Comparison of ENCODE assay signal across 8 mouse cellular contexts in the genomic region with DNA sequence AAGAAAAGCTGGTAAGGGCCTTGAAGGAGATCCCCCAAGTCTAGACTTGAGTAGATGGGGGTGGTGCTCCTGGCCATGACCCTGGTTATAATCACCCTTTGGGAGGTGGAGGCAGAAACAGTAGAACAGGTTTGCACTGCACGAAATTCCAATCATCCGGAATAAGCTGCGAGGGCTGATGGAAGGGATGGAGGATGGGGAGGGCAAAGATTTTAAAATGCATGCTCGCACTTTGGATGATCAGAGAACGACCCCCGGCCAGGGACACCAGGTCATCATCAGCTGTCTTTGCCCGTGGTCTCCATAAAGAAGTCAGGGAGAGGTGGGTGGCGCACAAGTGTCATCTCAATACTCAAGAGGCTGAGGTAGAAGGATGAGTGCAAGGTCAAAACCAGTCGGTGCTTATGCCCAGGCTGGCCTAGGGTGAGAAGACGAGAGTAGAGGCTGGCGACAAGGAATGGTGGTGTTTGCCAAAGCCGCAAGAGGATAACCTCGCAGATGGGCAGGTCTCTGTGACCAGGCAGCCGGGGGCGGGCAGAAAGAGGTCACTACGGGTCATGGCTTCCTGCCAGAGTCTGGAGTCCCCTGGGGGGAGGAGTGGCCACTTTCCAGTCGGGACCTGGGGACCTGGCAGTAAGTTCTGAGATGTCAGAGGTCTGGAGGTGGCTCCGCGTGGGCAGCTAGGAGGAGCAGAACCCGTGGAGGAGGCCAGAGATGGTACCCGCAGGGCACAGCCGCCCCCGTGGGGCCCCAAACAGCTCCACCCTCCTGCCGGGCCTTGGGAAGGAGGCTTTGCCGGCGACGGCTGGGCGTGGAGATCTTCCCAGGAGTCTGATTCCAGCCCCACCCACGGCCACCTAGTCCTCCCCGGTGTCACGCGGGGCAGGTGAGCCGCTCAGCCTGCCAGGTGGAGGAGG. TPM values are rescaled to one million over a fixed set of nuclear protein-coding genes. Genes with fewer than 3 reads are reported as not detected.
DNase-seq lines count a peak whose midpoint lies in the region; ATAC-seq and TF ChIP-seq lines count a peak whose summit lies in the region.

No protein-coding gene starts in this region.

- peak overlapping the region; percentile 73 for H3K27ac ChIP-seq in CH12.LX (ENCODE audit: insufficient read depth, low read depth)
- H3K27ac ChIP-seq in heart, postnatal 0 days (ENCODE audit: low read depth), result peak overlapping the region; percentile 95
- H3K27ac ChIP-seq in midbrain, embryonic 11.5 days (ENCODE audit: low read depth, low read length), result peak overlapping the region; percentile 57

- H3K4me2 ChIP-seq in CH12.LX (ENCODE audit: insufficient read depth, low read depth, poor library complexity, severe bottlenecking), result peak overlapping the region; percentile 52
- H3K4me2 ChIP-seq in heart, postnatal 0 days (ENCODE audit: low read depth, low read length), result peak overlapping the region; percentile 65
- peak overlapping the region; percentile 68 for H3K4me2 ChIP-seq in midbrain, embryonic 11.5 days

- peak; percentile 10 for ATAC-seq in heart, postnatal 0 days (ENCODE audit: insufficient read depth, low read depth)
- no peak for ATAC-seq in midbrain, embryonic 11.5 days (ENCODE audit: low FRiP score)

- WGBS in heart, postnatal 0 days, result 2% methylated on average over 33 of the region's 33 CpGs
- 2% methylated on average over 32 of the region's 33 CpGs for WGBS in midbrain, embryonic 11.5 days

- TF ChIP-seq EP300 in CH12.LX (IDR thresholded peaks at IDR 0.05; ENCODE audit: low read length), result no peak
- TF ChIP-seq EP300 in heart, postnatal 0 days (IDR thresholded peaks at IDR 0.05; ENCODE audit: low read depth), result peak; percentile 17; the same call in 1 of the 2 replicates

- dilution Hi-C loops in CH12.LX (cut with MboI; ENCODE audit: extremely low pct_ligation_motif_present, extremely low pct_unique_long_range_greater_than_20kb, low sequenced_read_pairs), result no loop called here

- peaks cover 37 to 86% of the 10 kb centered on the region in 2 experiments for H3K4me1 ChIP-seq in CH12.LX (ENCODE audit: control insufficient read depth in 1 of 2, insufficient read depth in 2 of 2)
- H3K4me1 ChIP-seq in erythroblast, embryonic 14.5 days (ENCODE audit: control insufficient read depth), result peaks cover 89% of the 10 kb centered on the region
- peaks cover 65% of the 10 kb centered on the region for H3K4me1 ChIP-seq in heart, postnatal 0 days (ENCODE audit: control insufficient read depth, insufficient read depth)
- peaks cover 56% of the 10 kb centered on the region for H3K4me1 ChIP-seq in midbrain, embryonic 11.5 days (ENCODE audit: control insufficient read depth, insufficient read depth, low read length)

- in situ Hi-C loops in CH12.LX (cut with MboI; ENCODE audit: low pct_ligation_motif_present, low pct_unique_long_range_greater_than_20kb, low sequenced_read_pairs), result no loop called here

- TF ChIP-seq POLR2A in CH12.LX (IDR thresholded peaks at IDR 0.05; ENCODE audit: low read depth, low read length), result no peak

- peaks cover 12 to 20% of the 10 kb centered on the region in 2 experiments for H3K36me3 ChIP-seq in CH12.LX (replicated peaks in 1 of 2; ENCODE audit: control insufficient read depth in 1 of 2, insufficient read depth in 1 of 2, low read length in 1 of 2)
- H3K36me3 ChIP-seq in erythroblast, embryonic 14.5 days (ENCODE audit: control insufficient read depth), result peaks cover 20% of the 10 kb centered on the region
- H3K36me3 ChIP-seq in heart, postnatal 0 days (replicated peaks; ENCODE audit: control insufficient read depth, insufficient read depth, low read length), result peaks cover 21% of the 10 kb centered on the region
- H3K36me3 ChIP-seq in midbrain, embryonic 11.5 days (ENCODE audit: control insufficient read depth, insufficient read depth, low read length), result peaks cover 19% of the 10 kb centered on the region

- no peaks in the 10 kb centered on the region for H3K9me3 ChIP-seq in CH12.LX (replicated peaks; ENCODE audit: low read length)
- H3K9me3 ChIP-seq in erythroblast, embryonic 14.5 days (ENCODE audit: control insufficient read depth, low read length), result no peaks in the 10 kb centered on the region
- no peaks in the 10 kb centered on the region for H3K9me3 ChIP-seq in heart, postnatal 0 days (replicated peaks; ENCODE audit: control insufficient read depth, low read length)
- no peaks in the 10 kb centered on the region for H3K9me3 ChIP-seq in midbrain, embryonic 11.5 days (ENCODE audit: control insufficient read depth, low read length)

- peak overlapping the region; percentile 47 to 64 (median 49) for H3K4me3 ChIP-seq in CH12.LX (replicated peaks in 1 of 3; ENCODE audit: low read depth in 2 of 3, low read length in 2 of 3, poor library complexity in 1 of 3)
- peak overlapping the region; percentile 65 for H3K4me3 ChIP-seq in erythroblast, embryonic 14.5 days (replicated peaks)
- peak overlapping the region; percentile 37 for H3K4me3 ChIP-seq in heart, postnatal 0 days (ENCODE audit: low read depth, low read length)
- peak overlapping the region; percentile 39 for H3K4me3 ChIP-seq in midbrain, embryonic 11.5 days (ENCODE audit: low read depth, low read length)

- no peak for DNase-seq in CH12.LX (ENCODE audit: extremely low read depth)
- DNase-seq in adrenal gland, postnatal 10 days, result peak; percentile 96
- DNase-seq in heart, postnatal 0 days (ENCODE audit: low spot score), result peak; percentile 82
- DNase-seq in kidney, postnatal 36 days, result peak; percentile 97
- DNase-seq in midbrain, embryonic 11.5 days (ENCODE audit: low spot score, missing footprints), result peak; percentile 91
- peak; percentile 74 to 75 for DNase-seq in spleen, postnatal 36 days (ENCODE audit: low spot score in 2 of 2)
- DNase-seq in left cerebral cortex, adult 11 months (ENCODE audit: low spot score), result no peak

- no peaks in the 10 kb centered on the region for H3K27me3 ChIP-seq in CH12.LX (replicated peaks)
- H3K27me3 ChIP-seq in erythroblast, embryonic 14.5 days (ENCODE audit: control insufficient read depth), result peaks cover 13% of the 10 kb centered on the region
- H3K27me3 ChIP-seq in heart, postnatal 0 days (ENCODE audit: control insufficient read depth, insufficient read depth, low read length), result no peaks in the 10 kb centered on the region
- peaks cover 4% of the 10 kb centered on the region; the same call in 1 of the 2 replicates for H3K27me3 ChIP-seq in midbrain, embryonic 11.5 days (ENCODE audit: control insufficient read depth, insufficient read depth, low read length)

- H3K79me2 ChIP-seq in CH12.LX (replicated peaks; ENCODE audit: control insufficient read depth, extremely low read depth, insufficient read depth, poor library complexity, severe bottlenecking), result no peaks in the 10 kb centered on the region

- no peak for TF ChIP-seq RAD21 in CH12.LX (IDR thresholded peaks at IDR 0.05; ENCODE audit: low read depth, low read length)

- H3K9ac ChIP-seq in CH12.LX (ENCODE audit: insufficient read depth, low read depth), result peak overlapping the region; percentile 55
- peak overlapping the region; percentile 60 for H3K9ac ChIP-seq in heart, postnatal 0 days (replicated peaks; ENCODE audit: low read depth, low read length)
- H3K9ac ChIP-seq in midbrain, embryonic 11.5 days (ENCODE audit: low read length), result peak overlapping the region; percentile 53

- TF ChIP-seq CTCF in CH12.LX (conservative IDR thresholded peaks at IDR 0.05 in 1 of 2, IDR thresholded peaks at IDR 0.05 in 1 of 2; ENCODE audit: low read depth in 2 of 2, low read length in 2 of 2), result no peak
- TF ChIP-seq CTCF in heart, postnatal 0 days (IDR thresholded peaks at IDR 0.05; ENCODE audit: low read depth), result no peak; the same call in 1 of the 2 replicates

RNA-seq across cellular contexts. Expression of a gene that starts 5.1 kb away (rescaled TPM):
- total RNA-seq in CH12.LX (2012; rRNA removed) (28.3 and 34.4 TPM in 2 replicates), CH12.LX (2014; rRNA removed) (27.0 and 31.9 TPM in 2 replicates)
- polyA plus RNA-seq in CH12.LX (2012; ENCODE audit: insufficient read length, low read depth), result 40.2 and 45.9 TPM in 2 replicates
- 100 to 1,000 TPM; 102 to 168 TPM for total RNA-seq in adrenal gland, postnatal 10 days (2021)
- 3.9 and 4.3 TPM in 2 replicates for polyA plus RNA-seq in erythroblast, embryonic 14.5 days (2012)
- 121 and 163 TPM in 2 replicates for total RNA-seq in heart, postnatal 0 days (2014; rRNA removed; ENCODE audit: low replicate concordance)
- polyA plus RNA-seq in heart, postnatal 0 days (2015; fragmentation: Nextera tagmentation; extraction: Ambion mirVana), result 208 and 330 TPM in 2 replicates
- 81.5 and 87.1 TPM in 2 replicates for polyA plus RNA-seq in midbrain, embryonic 11.5 days (2014; fragmentation: Nextera tagmentation; extraction: Ambion mirVana)

RNA-seq across cellular contexts. Expression of a gene that starts 12.0 kb away (rescaled TPM):
- total RNA-seq in CH12.LX (2012; rRNA removed) (30.5 and 37.7 TPM in 2 replicates), CH12.LX (2014; rRNA removed) (34.3 and 40.2 TPM in 2 replicates)
- polyA plus RNA-seq in CH12.LX (2012; ENCODE audit: insufficient read length, low read depth), result 19.3 and 21.9 TPM in 2 replicates
- total RNA-seq in adrenal gland, postnatal 10 days (2021), result 1 to 10 TPM; 6.4 to 7.7 TPM
- polyA plus RNA-seq in erythroblast, embryonic 14.5 days (2012), result 0.60 and 0.99 TPM in 2 replicates
- total RNA-seq in heart, postnatal 0 days (2014; rRNA removed; ENCODE audit: low replicate concordance), result 0.66 and 8.9 TPM in 2 replicates
- 4.6 and 5.7 TPM in 2 replicates for polyA plus RNA-seq in heart, postnatal 0 days (2015; fragmentation: Nextera tagmentation; extraction: Ambion mirVana)
- 8.0 and 8.7 TPM in 2 replicates for polyA plus RNA-seq in midbrain, embryonic 11.5 days (2014; fragmentation: Nextera tagmentation; extraction: Ambion mirVana)

RNA-seq across cellular contexts. Expression of a gene that starts 12.6 kb away (rescaled TPM):
- total RNA-seq in CH12.LX (2012; rRNA removed) (11.6 and 16.2 TPM in 2 replicates), CH12.LX (2014; rRNA removed) (3.9 and 4.7 TPM in 2 replicates)
- 25.2 and 33.2 TPM in 2 replicates for polyA plus RNA-seq in CH12.LX (2012; ENCODE audit: insufficient read length, low read depth)
- total RNA-seq in adrenal gland, postnatal 10 days (2021), result 100 to 1,000 TPM; 106 to 127 TPM
- polyA plus RNA-seq in erythroblast, embryonic 14.5 days (2012), result 7.0 and 9.3 TPM in 2 replicates
- total RNA-seq in heart, postnatal 0 days (2014; rRNA removed; ENCODE audit: low replicate concordance), result 100 and 122 TPM in 2 replicates
- 12.4 and 15.8 TPM in 2 replicates for polyA plus RNA-seq in heart, postnatal 0 days (2015; fragmentation: Nextera tagmentation; extraction: Ambion mirVana)
- 66.0 and 71.3 TPM in 2 replicates for polyA plus RNA-seq in midbrain, embryonic 11.5 days (2014; fragmentation: Nextera tagmentation; extraction: Ambion mirVana)

RNA-seq across cellular contexts. Expression of a gene that starts 18.6 kb away (rescaled TPM):
- total RNA-seq in CH12.LX (2012; rRNA removed), result 0.63 and 1.5 TPM in 2 replicates
- total RNA-seq in CH12.LX (2014; rRNA removed), result 0.23 and 0.34 TPM in 2 replicates
- 0.45 and 0.86 TPM in 2 replicates for polyA plus RNA-seq in CH12.LX (2012; ENCODE audit: insufficient read length, low read depth)
- 1 to 10 TPM; 3.3 to 4.5 TPM for total RNA-seq in adrenal gland, postnatal 10 days (2021)
- polyA plus RNA-seq in erythroblast, embryonic 14.5 days (2012), result 0.10 and 0.16 TPM in 2 replicates
- 2.4 and 3.0 TPM in 2 replicates for total RNA-seq in heart, postnatal 0 days (2014; rRNA removed; ENCODE audit: low replicate concordance)
- 3.3 and 3.7 TPM in 2 replicates for polyA plus RNA-seq in heart, postnatal 0 days (2015; fragmentation: Nextera tagmentation; extraction: Ambion mirVana)
- polyA plus RNA-seq in midbrain, embryonic 11.5 days (2014; fragmentation: Nextera tagmentation; extraction: Ambion mirVana), result 78.1 and 91.7 TPM in 2 replicates

RNA-seq across cellular contexts. Expression of a gene that starts 20.1 kb away (rescaled TPM):
- total RNA-seq in CH12.LX (2012; rRNA removed), result 2.3 and 2.6 TPM in 2 replicates
- total RNA-seq in CH12.LX (2014; rRNA removed), result 0.09 and 0.19 TPM in 2 replicates
- polyA plus RNA-seq in CH12.LX (2012; ENCODE audit: insufficient read length, low read depth), result 1.7 and 2.4 TPM in 2 replicates
- 10 to 100 TPM; 41.6 to 65.6 TPM for total RNA-seq in adrenal gland, postnatal 10 days (2021)
- 0.15 and 0.52 TPM in 2 replicates for polyA plus RNA-seq in erythroblast, embryonic 14.5 days (2012)
- total RNA-seq in heart, postnatal 0 days (2014; rRNA removed; ENCODE audit: low replicate concordance), result 2.8 and 5.9 TPM in 2 replicates
- 1.0 and 1.1 TPM in 2 replicates for polyA plus RNA-seq in heart, postnatal 0 days (2015; fragmentation: Nextera tagmentation; extraction: Ambion mirVana)
- 11.1 and 11.8 TPM in 2 replicates for polyA plus RNA-seq in midbrain, embryonic 11.5 days (2014; fragmentation: Nextera tagmentation; extraction: Ambion mirVana)

Comparison
In these comparisons a context has a peak if more than half of its experiments do, and no peak if none do; other contexts are left out.
1. DNase-seq: peak in adrenal gland, postnatal 10 days (single experiment), heart, postnatal 0 days (single experiment), kidney, postnatal 36 days (2 of 2), midbrain, embryonic 11.5 days (single experiment) and spleen, postnatal 36 days (2 of 2); none in CH12.LX (single experiment) and left cerebral cortex, adult 11 months (single experiment).
2. Peak in every context shown above with its lines, with median percentiles within 50 percentile points of each other: H3K27ac ChIP-seq, H3K4me2 ChIP-seq, H3K4me3 ChIP-seq and H3K9ac ChIP-seq.